Mouse (Mus musculus) small intestine, adult 2 months (tissue): ENCODE measurements around the gene Gm20696. TPM values are rescaled to one million over a fixed set of nuclear protein-coding genes. Genes with fewer than 3 reads are reported as not detected.

Source experiments
- H3K27ac ChIP-seq: fragments of 200-500 bp; 2 replicates; pipeline ENCODE4 v1.5.1; 2012; ENCODE audit warnings: low read depth, low read length, control low read depth, inconsistent platforms; ENCODE audit not compliant: insufficient read depth
- H3K27me3 ChIP-seq: fragments of 200-500 bp; 2 replicates; pipeline ENCODE4 v1.6.1; 2012; ENCODE audit warnings: mild to moderate bottlenecking, moderate library complexity, low read length, inconsistent platforms; ENCODE audit not compliant: control insufficient read depth, insufficient read depth
- H3K36me3 ChIP-seq: fragments of 200-500 bp; 2 replicates; pipeline ENCODE4 v1.6.1; 2012; ENCODE audit warnings: mild to moderate bottlenecking, low read length, control low read depth, inconsistent platforms; ENCODE audit not compliant: control insufficient read depth, insufficient read depth
- H3K4me1 ChIP-seq: fragments of 200-500 bp; 2 replicates; pipeline ENCODE4 v1.6.1; 2012; ENCODE audit warnings: low read length, inconsistent platforms, mixed read lengths; ENCODE audit not compliant: control insufficient read depth, insufficient read depth, insufficient read length
- H3K4me3 ChIP-seq: fragments of 200-500 bp; 2 replicates; pipeline ENCODE4 v1.5.1; 2012; ENCODE audit warnings: low read depth, mild to moderate bottlenecking, control low read depth, inconsistent platforms, low read length, moderate library complexity
- CTCF ChIP-seq: fragments of 200-500 bp; IDR thresholded peaks from 2 replicates; pipeline ENCODE4 v1.5.1; 2012; ENCODE audit warnings: low read depth, mild to moderate bottlenecking, control low read depth, inconsistent platforms, low read length, moderate library complexity, mixed read lengths; ENCODE audit not compliant: insufficient replicate concordance, insufficient read length; ENCODE audit errors: extremely low read depth
- POLR2A ChIP-seq: fragments of 200-500 bp; IDR thresholded peaks from 2 replicates; pipeline ENCODE4 v1.6.1; 2012; ENCODE audit warnings: low read depth, mild to moderate bottlenecking, control low read depth, inconsistent platforms, low read length, moderate library complexity
- WGBS: fragments of 180-500 bp; shearing (Covaris S2); methylation state at CpG from one replicate; pipeline ENCODE4 v1.1.7; 2018; 5-methylcytosine and 5-hydroxymethylcytosine counted together
- polyA plus RNA-seq: library from polyadenylated mRNA; depleted of rRNA; stranded (reverse); fragments of >200 nt; gene quantifications from 2 replicates; pipeline ENCODE4 v1.2.3, GENCODE M21; 2012

Gm20696 gene
- polyA plus RNA-seq, 1 experiment = 0.57 TPM

- Histone ChIP-seq H3K4me1 (no peaks in the 10 kb centered on the region), H3K27ac (no peak overlapping the region)
- 82% methylated on average over 5 of the region's 5 CpGs for WGBS
These were observed 223.1 kb downstream of the Gm20696 start for GRCm38 (mm10) chr6:99443460-99443859.

DNA sequence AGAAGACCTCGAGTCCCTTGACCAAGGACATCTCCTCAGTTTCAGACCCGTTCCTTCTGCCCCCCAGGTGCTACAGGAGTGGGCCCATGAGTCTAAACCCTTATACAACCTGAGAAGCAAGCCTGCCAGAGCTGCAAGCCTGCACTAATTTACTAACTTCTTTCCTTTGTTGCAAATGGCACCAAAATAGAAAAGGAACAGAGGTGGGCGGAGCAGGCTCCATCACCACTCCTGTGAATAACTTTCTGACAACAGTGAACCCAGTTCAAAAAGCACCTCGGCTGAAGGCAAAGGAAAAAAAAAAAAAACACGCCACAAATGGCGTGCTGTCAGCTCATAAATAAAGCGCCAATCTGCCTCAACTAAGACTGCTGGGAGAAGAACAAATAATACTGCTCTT lies 225.5 kb downstream of the Gm20696 start:
- Histone ChIP-seq H3K36me3 (0 out of 2 replicates have a peak, but pooled peaks cover 2% of the 10 kb centered on the region), H3K27me3 (no peaks in the 10 kb centered on the region), H3K4me1 (no peaks in the 10 kb centered on the region), H3K27ac (no peak overlapping the region), H3K4me3 (no peak overlapping the region)
- no peak for TF ChIP-seq POLR2A
- no peak for TF ChIP-seq CTCF
- 79% methylated on average over 7 of the region's 7 CpGs for WGBS

More at GRCm38 (mm10) chr6:99443460-99443859, 223.1 kb downstream of the Gm20696 start:
- Histone ChIP-seq H3K27me3 (no peaks in the 10 kb centered on the region), H3K36me3 (no peaks in the 10 kb centered on the region), H3K4me3 (no peak overlapping the region)
- TF ChIP-seq POLR2A = no peak

GRCm38 (mm10) chr6:99440606-99441005 lies 226.0 kb downstream of the Gm20696 start:
- whole genome bisulfite sequencing = 92% methylated on average over 2 of the region's 2 CpGs
- no peak overlapping the region for H3K4me3 ChIP-seq
- H3K27me3 ChIP-seq = no peaks in the 10 kb centered on the region
- H3K4me1 ChIP-seq = no peaks in the 10 kb centered on the region
- no peak for TF ChIP-seq POLR2A
- no peak for TF ChIP-seq CTCF
- H3K36me3 ChIP-seq = 0 out of 2 replicates have a peak, but pooled peaks cover 2% of the 10 kb centered on the region
- H3K27ac ChIP-seq = no peak overlapping the region

DNA sequence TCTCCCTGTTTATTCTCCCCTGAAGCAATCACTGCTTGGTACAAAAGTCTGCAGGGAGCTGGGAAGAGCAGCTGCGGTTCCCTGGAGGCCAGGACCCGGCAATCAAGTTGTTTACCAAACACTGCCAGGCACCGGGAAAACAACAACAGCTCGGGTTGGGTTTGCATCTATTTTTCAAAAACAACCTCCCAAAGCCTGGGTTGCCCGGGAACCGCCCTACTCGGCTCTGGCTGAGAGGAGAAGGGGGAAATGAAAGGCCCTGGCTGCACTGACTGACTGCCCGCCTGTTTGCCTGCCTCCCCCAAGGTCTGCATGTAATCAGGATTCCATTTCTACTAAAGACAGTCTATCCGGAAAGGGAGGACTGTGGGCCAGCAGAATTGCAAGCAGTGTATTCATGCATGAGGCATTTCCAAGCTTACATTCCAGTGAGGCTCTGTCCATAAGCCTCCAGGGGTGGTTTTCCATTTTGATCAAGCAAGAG lies 226.7 kb downstream of the Gm20696 start:
- no peaks in the 10 kb centered on the region for H3K27me3 ChIP-seq
- H3K27ac ChIP-seq = no peak overlapping the region
- H3K4me1 ChIP-seq = no peaks in the 10 kb centered on the region
- 60% methylated on average over 9 of the region's 9 CpGs for WGBS
- H3K36me3 ChIP-seq = peaks cover 3% of the 10 kb centered on the region; the same call in 1 of the 2 replicates
- TF ChIP-seq CTCF (no peak), POLR2A (no peak)
- H3K4me3 ChIP-seq = no peak overlapping the region

- Histone ChIP-seq H3K27ac (no peak overlapping the region), H3K36me3 (peaks cover 9% of the 10 kb centered on the region), H3K4me3 (no peak overlapping the region), H3K27me3 (no peaks in the 10 kb centered on the region), H3K4me1 (no peaks in the 10 kb centered on the region)
- WGBS = 66% methylated on average over 9 of the region's 9 CpGs
- TF ChIP-seq CTCF (no peak), POLR2A (no peak)
These were observed 227.3 kb downstream of the Gm20696 start for GRCm38 (mm10) chr6:99439214-99439877.

DNA sequence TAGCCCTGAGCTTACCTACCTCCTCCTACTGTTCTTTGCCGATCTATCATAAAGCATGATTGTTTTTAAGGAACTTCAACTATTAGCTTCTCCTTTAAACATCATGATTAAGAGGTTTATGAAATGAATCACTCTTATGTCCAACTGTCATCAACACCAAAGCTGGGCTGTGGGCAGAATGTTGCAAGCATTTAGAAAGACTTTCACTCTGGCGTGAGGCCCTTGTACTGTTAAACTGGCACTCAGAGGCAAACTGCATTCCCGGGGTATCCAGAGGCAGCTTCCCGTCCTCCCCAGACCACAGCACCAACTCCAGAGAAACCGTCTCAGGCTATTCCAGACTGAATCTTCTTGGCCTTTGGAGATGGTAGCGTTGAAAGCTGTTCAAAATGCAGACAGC lies 230.2 kb downstream of the Gm20696 start:
- no peak overlapping the region for H3K27ac ChIP-seq
- no peak overlapping the region for H3K4me3 ChIP-seq
- H3K4me1 ChIP-seq = peaks cover 2% of the 10 kb centered on the region; the same call in 1 of the 2 replicates
- 87% methylated on average over 6 of the region's 6 CpGs for WGBS
- TF ChIP-seq CTCF = no peak
- TF ChIP-seq POLR2A = no peak
- H3K27me3 ChIP-seq = no peaks in the 10 kb centered on the region
- peaks cover 12% of the 10 kb centered on the region for H3K36me3 ChIP-seq

DNA sequence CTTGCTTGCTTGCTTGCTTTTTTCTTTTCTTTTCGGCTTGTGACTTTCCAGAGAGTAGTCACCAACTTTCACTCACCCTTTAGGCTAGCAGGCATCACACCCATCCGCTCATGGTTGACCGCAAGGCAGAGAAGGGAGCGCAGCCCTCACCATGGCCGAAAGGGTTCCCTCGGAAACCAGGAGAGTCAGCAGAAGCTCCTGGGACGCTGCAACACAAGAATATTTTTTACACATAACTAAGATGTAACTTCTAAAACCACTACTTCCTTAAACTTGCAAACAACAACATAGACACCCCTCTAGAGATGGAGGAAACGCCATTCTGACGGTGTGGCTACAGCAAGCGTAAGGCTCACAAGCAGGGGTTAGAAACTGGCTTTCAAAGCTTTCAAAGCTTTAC lies 231.5 kb downstream of the Gm20696 start:
- 83% methylated on average over 10 of the region's 10 CpGs for WGBS
- peak overlapping the region; percentile 18 for H3K4me3 ChIP-seq
- H3K4me1 ChIP-seq = peaks cover 2% of the 10 kb centered on the region; the same call in 1 of the 2 replicates
- peaks cover 12% of the 10 kb centered on the region for H3K36me3 ChIP-seq
- no peak overlapping the region; the same call in 1 of the 2 replicates for H3K27ac ChIP-seq
- TF ChIP-seq POLR2A (no peak), CTCF (no peak)
- H3K27me3 ChIP-seq = no peaks in the 10 kb centered on the region
